Mouse (Mus musculus) ES-E14 (cell line): Measurements from ENCODE around the gene Vps52. TPM values are rescaled to one million over a fixed set of nuclear protein-coding genes. Genes with fewer than 3 reads are reported as not detected.
A peak's percentile ranks its signal among the peaks of the same experiment; 100 is the strongest.

Experiments
- DNase-seq: peaks from one replicate; pipeline ENCODE4 v3.0.0-alpha.2; 2013; ENCODE audit warnings: low read depth, low spot score
- H3K27ac ChIP-seq: 2 replicates; pipeline ENCODE4 v1.5.1; 2012; ENCODE audit warnings: low read depth, mild to moderate bottlenecking, low read length, moderate library complexity, mixed read lengths; ENCODE audit not compliant: poor library complexity, insufficient read depth, severe bottlenecking
- H3K36me3 ChIP-seq: 2 replicates; pipeline ENCODE4 v1.6.1; 2012; ENCODE audit warnings: mild to moderate bottlenecking, low read length, moderate library complexity, mixed read lengths; ENCODE audit not compliant: control insufficient read depth, poor library complexity, insufficient read depth, severe bottlenecking
- H3K4me1 ChIP-seq, 2 experiments: fragments of 150-350 bp in 1 of 2; sonication (generic) in 1 of 2; 2 replicates each; pipeline ENCODE4 v1.6.1; 2012; ENCODE audit warnings: low read length in 2 of 2, mild to moderate bottlenecking in 1 of 2, mixed read lengths in 1 of 2; ENCODE audit not compliant: control insufficient read depth in 2 of 2, insufficient read depth in 2 of 2, poor library complexity in 1 of 2
- H3K4me3 ChIP-seq, 2 experiments: fragments of 150-350 bp in 1 of 2; sonication (generic) in 1 of 2; 2 replicates each; pipeline ENCODE4 v1.5.1; 2012; ENCODE audit warnings: low read length in 2 of 2, low read depth in 1 of 2, mild to moderate bottlenecking in 1 of 2, mixed read lengths in 1 of 2; ENCODE audit not compliant: insufficient read depth in 1 of 2, poor library complexity in 1 of 2, severe bottlenecking in 1 of 2
- H3K9ac ChIP-seq: 2 replicates; pipeline ENCODE4 v1.6.1; 2012; ENCODE audit warnings: low read depth, mild to moderate bottlenecking, low read length, mixed read lengths; ENCODE audit not compliant: poor library complexity, insufficient read depth, severe bottlenecking
- H3K9me3 ChIP-seq: fragments of 150-350 bp; sonication (generic); 2 replicates; pipeline ENCODE4 v1.6.1; 2012; ENCODE audit warnings: low read depth, mild to moderate bottlenecking, low read length; ENCODE audit not compliant: control insufficient read depth, insufficient read depth
- CHD2 ChIP-seq: IDR thresholded peaks from 2 replicates; pipeline ENCODE4 v1.6.1; 2014; ENCODE audit warnings: mild to moderate bottlenecking, low read depth, low read length, inconsistent platforms
- HCFC1 ChIP-seq: IDR thresholded peaks from 2 replicates; pipeline ENCODE4 v1.6.1; 2012; ENCODE audit warnings: low read length, inconsistent platforms, borderline replicate concordance; ENCODE audit not compliant: insufficient read depth
- MAFK ChIP-seq: IDR thresholded peaks from 2 replicates; pipeline ENCODE4 v1.6.1; 2014; ENCODE audit warnings: mild to moderate bottlenecking, low read depth, low read length, inconsistent platforms; ENCODE audit not compliant: insufficient read depth
- ZC3H11A ChIP-seq: IDR thresholded peaks from 2 replicates; pipeline ENCODE4 v1.6.1; 2012; ENCODE audit warnings: low read depth, mild to moderate bottlenecking, inconsistent platforms, low read length, borderline replicate concordance
- ZNF384 ChIP-seq: IDR thresholded peaks from 2 replicates; pipeline ENCODE4 v1.6.1; 2012; ENCODE audit warnings: low read depth, low read length, inconsistent platforms
- in situ Hi-C, 2 experiments: fragments of 600-800 bp; cut with MboI; formaldehyde crosslinking; loops; one replicate each; pipeline ENCODE4 v1.15.1; 2025; ENCODE audit warnings: low sequenced_read_pairs in 2 of 2, inconsistent platforms in 1 of 2; ENCODE audit not compliant: unreplicated experiment in 2 of 2
- total RNA-seq: library from RNA; depleted of rRNA; stranded (reverse); fragments of 300-350 nt; gene quantifications from 2 replicates; pipeline ENCODE4 v1.2.3, GENCODE M21; 2012

The Vps52 gene
- total RNA-seq, 1 experiment = 23.2 TPM

DNA sequence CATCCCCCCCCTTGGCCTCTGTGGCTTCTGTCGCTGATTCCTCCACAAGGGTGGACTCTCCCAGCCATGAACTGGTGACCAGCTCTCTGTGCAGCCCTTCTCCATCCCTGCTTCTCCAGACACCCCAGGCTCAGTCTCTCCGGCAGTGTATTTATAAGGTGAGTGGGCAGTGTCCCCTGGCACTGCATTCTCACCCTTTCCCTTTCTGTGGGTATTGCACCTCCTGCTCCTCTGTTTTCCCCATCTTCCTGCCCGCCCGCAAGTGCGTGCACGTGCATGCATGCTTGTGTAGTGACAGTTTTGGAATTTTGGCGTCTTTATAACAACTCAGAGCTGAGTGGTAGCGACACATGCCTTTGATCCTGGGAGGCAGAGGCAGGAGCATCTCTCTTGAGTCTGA is 41.7 kb upstream of the Vps52 start:
- Histone ChIP-seq H3K9ac (no peak overlapping the region), H3K36me3 (peaks cover 47% of the 10 kb centered on the region), H3K4me3 (no peak overlapping the region), H3K27ac (no peak overlapping the region), H3K9me3 (no peaks in the 10 kb centered on the region), H3K4me1 (peaks cover 5 to 22% of the 10 kb centered on the region in 2 experiments; a peak in 2 of 4 replicates)
- DNase-seq = no peak
- in situ Hi-C loops = no loop called here
- no peak for TF ChIP-seq CHD2
- TF ChIP-seq HCFC1 = no peak
- no peak for TF ChIP-seq ZNF384
- no peak for TF ChIP-seq ZC3H11A
- TF ChIP-seq MAFK = no peak

- Histone ChIP-seq H3K4me1 (peaks cover 5 to 23% of the 10 kb centered on the region in 2 experiments; a peak in 2 of 4 replicates), H3K4me3 (peak overlapping the region; percentile 63 to 93), H3K36me3 (peaks cover 47% of the 10 kb centered on the region), H3K27ac (peak overlapping the region; percentile 77), H3K9ac (peak overlapping the region; percentile 75), H3K9me3 (no peaks in the 10 kb centered on the region)
- TF ChIP-seq ZNF384 = no peak
- TF ChIP-seq ZC3H11A = no peak
- TF ChIP-seq HCFC1 = no peak
- no peak for TF ChIP-seq MAFK
- no peak for TF ChIP-seq CHD2
- in situ Hi-C loops = no loop called here
- DNase-seq = no peak
Observed at GRCm38 (mm10) chr17:33914969-33915391, 40.6 kb upstream of the Vps52 start.

- Histone ChIP-seq H3K27ac (peak within 1 kb of the TSS; percentile 83), H3K9ac (peak within 1 kb of the TSS; percentile 75), H3K9me3 (no peaks in the 10 kb centered on the region), H3K36me3 (peaks cover 44% of the 10 kb centered on the region), H3K4me1 (peaks cover 3 to 23% of the 10 kb centered on the region in 2 experiments; a peak in 2 of 4 replicates), H3K4me3 (peak within 1 kb of the TSS; percentile 63 to 93)
- in situ Hi-C loops = no loop called here
- no peak for TF ChIP-seq ZC3H11A
- TF ChIP-seq HCFC1 = peak; percentile 40; the same call in 1 of the 2 replicates
- no peak for TF ChIP-seq ZNF384
- peak; percentile 75; the same call in 1 of the 2 replicates for TF ChIP-seq CHD2
- no peak for TF ChIP-seq MAFK
- peak; percentile 99 for DNase-seq
Observed at GRCm38 (mm10) chr17:33915671-33916250, 39.9 kb upstream of the Vps52 start, which contains the start of the genes Tapbp and Zbtb22. Gene Tapbp (plus strand): TSS chr17:33915899. Gene Zbtb22 (plus strand): TSS chr17:33915904.

- Histone ChIP-seq H3K9me3 (no peaks in the 10 kb centered on the region), H3K9ac (peak overlapping the region; percentile 73), H3K4me3 (peak overlapping the region; percentile 63 to 93), H3K4me1 (peaks cover 3 to 23% of the 10 kb centered on the region in 2 experiments; a peak in 2 of 4 replicates), H3K36me3 (peaks cover 39% of the 10 kb centered on the region), H3K27ac (peak overlapping the region; percentile 83; the same call in 1 of the 2 replicates)
- DNase-seq = no peak
- TF ChIP-seq ZNF384 = no peak
- no peak for TF ChIP-seq MAFK
- no peak for TF ChIP-seq HCFC1
- no peak for TF ChIP-seq CHD2
- TF ChIP-seq ZC3H11A = no peak
- in situ Hi-C loops = no loop called here
Observed at GRCm38 (mm10) chr17:33916294-33916693, 39.3 kb upstream of the Vps52 start.
